Mouse (Mus musculus) bone marrow macrophage, adult 2 months (primary cell): ENCODE results near the gene Dqx1. TPM values are rescaled to one million over a fixed set of nuclear protein-coding genes. Genes with fewer than 3 reads are reported as not detected.
A peak's percentile ranks its signal among the peaks of the same experiment; 100 is the strongest.

ENCODE experiments used
- H3K27ac ChIP-seq: 2 replicates; pipeline ENCODE4 v1.5.1; 2012; ENCODE audit warnings: low read depth, low read length; ENCODE audit not compliant: insufficient read depth
- H3K4me1 ChIP-seq: 2 replicates; pipeline ENCODE4 v1.6.1; 2012; ENCODE audit warnings: low read length; ENCODE audit not compliant: control insufficient read depth, insufficient read depth
- H3K4me3 ChIP-seq: 2 replicates; pipeline ENCODE4 v1.5.1; 2012; ENCODE audit warnings: mild to moderate bottlenecking, low read length, moderate library complexity; ENCODE audit not compliant: insufficient read depth
- CTCF ChIP-seq: IDR thresholded peaks from 2 replicates; pipeline ENCODE4 v1.5.1; 2012; ENCODE audit warnings: low read depth, mild to moderate bottlenecking, low read length, moderate library complexity
- POLR2A ChIP-seq: IDR thresholded peaks from 2 replicates; pipeline ENCODE4 v1.6.1; 2012; ENCODE audit warnings: mild to moderate bottlenecking, low read depth, low read length, borderline replicate concordance
- polyA plus RNA-seq: library from polyadenylated mRNA; stranded (reverse); fragments of >200 nt; gene quantifications from 2 replicates; pipeline ENCODE4 v1.2.4, GENCODE M21; 2012; ENCODE audit not compliant: missing spikeins, insufficient read depth, insufficient read length

The Dqx1 gene
- 0.83 and 1.6 TPM in 2 replicates for polyA plus RNA-seq

- no peak within 1 kb of the TSS for H3K4me3 ChIP-seq
- no peak within 1 kb of the TSS for H3K27ac ChIP-seq
- H3K4me1 ChIP-seq = no peaks in the 10 kb centered on the region
- no peak for TF ChIP-seq POLR2A
- TF ChIP-seq CTCF = no peak
Observed at GRCm38 (mm10) chr6:83057790-83058189, at the start of gene Dqx1. Dqx1 (plus strand) TSS chr6:83057844.

DNA sequence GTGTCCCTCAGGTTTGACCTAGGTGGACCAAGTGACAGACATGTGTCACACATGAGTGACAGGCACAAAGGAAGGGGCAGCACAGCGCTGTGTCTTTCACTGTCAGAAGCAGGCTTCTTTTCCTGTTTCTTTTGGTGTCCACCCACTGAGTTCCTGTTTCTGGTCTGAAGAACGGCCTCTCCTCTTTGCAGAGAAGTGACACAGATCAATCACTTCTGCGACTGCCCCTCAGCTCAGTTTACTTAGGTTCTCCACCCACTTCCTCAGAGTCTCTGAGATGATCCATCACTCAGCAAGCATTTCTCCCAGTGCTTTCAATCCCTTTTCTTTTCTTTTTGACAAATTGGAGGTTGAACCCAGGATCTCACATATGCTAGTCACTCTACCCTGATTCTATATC lies 49.0 kb upstream of the Dqx1 start:
- peaks cover 68% of the 10 kb centered on the region for H3K4me1 ChIP-seq
- H3K4me3 ChIP-seq = peak overlapping the region; percentile 24
- peak overlapping the region; percentile 80 for H3K27ac ChIP-seq
- TF ChIP-seq POLR2A (no peak), CTCF (no peak)

DNA sequence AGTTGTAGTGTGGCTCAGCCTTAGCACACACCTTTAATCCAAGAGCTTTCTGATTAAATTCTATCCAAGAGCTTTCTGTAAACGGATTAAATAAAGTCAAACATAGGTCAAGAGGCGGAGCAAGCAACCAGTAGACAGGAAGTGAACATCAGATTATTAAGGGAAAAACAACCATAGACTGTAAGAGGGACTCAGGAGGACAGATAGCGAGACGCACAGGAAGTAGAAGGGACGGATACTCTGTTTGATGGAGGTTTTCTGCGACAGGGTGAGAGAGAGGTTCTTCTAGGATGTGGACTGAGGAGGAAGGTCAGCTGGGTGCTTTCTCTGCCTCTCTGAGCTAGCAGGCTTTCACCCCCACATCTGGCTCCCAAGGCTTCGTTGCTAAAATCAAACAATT lies 47.6 kb upstream of the Dqx1 start:
- Histone ChIP-seq H3K4me1 (peaks cover 77% of the 10 kb centered on the region), H3K4me3 (peak overlapping the region; percentile 11; the same call in 1 of the 2 replicates), H3K27ac (peak overlapping the region; percentile 25)
- no peak for TF ChIP-seq CTCF
- no peak for TF ChIP-seq POLR2A

DNA sequence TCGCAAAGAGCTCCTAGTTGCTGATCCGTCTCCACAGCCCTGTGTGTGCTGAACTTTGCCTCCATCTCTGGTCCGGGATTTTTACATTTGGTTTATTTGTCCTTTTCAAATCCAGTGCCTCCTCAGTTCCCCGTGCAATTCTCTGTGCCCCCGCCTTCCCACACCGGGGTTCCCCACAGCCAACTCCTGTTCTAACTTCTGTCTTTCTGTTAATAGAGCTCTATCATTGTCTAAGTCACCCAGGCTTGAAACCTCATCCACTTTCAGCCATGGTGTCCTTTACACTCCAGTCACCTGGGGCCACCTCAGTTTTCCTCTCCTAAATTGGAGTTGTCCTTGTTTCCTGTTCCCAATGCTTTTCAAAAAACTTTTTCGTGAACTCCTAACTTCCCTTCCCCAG lies 46.4 kb upstream of the Dqx1 start:
- H3K4me1 ChIP-seq = peaks cover 65% of the 10 kb centered on the region
- TF ChIP-seq CTCF (no peak), POLR2A (no peak)
- H3K4me3 ChIP-seq = no peak overlapping the region
- no peak overlapping the region for H3K27ac ChIP-seq

DNA sequence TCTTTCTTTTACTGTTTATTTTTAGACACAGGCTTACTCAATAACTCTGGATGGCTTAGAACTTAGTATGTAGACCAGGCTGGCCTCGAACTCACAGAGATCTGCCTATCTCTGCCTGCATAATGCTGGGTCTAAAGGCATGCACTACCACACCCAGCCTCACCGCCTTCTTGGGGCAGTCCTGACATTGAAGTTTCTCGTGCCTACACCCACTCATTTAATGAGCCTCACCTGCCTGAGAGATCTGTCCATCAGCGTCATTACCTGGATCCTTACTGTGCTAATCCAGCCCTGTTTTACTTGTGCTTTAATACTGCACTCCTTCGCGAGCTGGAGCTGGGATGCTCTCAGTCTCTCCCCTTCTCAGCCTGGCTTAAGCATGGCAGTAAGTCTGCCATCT lies 45.9 kb upstream of the Dqx1 start:
- Histone ChIP-seq H3K27ac (no peak overlapping the region), H3K4me1 (peaks cover 64% of the 10 kb centered on the region), H3K4me3 (no peak overlapping the region)
- TF ChIP-seq CTCF (no peak), POLR2A (no peak)

DNA sequence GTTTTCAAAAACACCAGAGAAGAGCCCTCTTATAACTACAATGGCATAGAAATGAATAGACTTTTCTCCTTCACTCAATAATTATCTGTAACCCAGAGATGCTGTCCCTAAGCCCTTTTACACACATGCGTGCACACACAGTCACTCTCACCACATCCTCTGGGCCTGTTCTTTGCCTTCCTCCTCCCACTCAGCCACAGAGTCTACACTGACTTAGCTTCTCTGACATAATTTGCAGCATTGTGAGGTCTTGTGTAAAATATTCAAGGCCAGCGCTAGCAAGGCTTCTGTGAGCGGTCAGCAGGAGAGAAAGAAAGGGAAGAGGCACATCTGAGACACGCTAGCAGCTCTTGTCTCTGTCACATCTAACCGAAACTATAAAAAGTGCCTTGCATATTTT lies 44.2 kb upstream of the Dqx1 start:
- TF ChIP-seq POLR2A (no peak), CTCF (no peak)
- H3K27ac ChIP-seq = peak overlapping the region; percentile 28
- H3K4me3 ChIP-seq = no peak overlapping the region
- H3K4me1 ChIP-seq = peaks cover 54% of the 10 kb centered on the region

- TF ChIP-seq POLR2A (no peak), CTCF (no peak)
- no peak overlapping the region for H3K4me3 ChIP-seq
- peaks cover 45% of the 10 kb centered on the region for H3K4me1 ChIP-seq
- H3K27ac ChIP-seq = no peak overlapping the region; the same call in 1 of the 2 replicates
Observed at GRCm38 (mm10) chr6:83014482-83015466, 42.9 kb upstream of the Dqx1 start.

GRCm38 (mm10) chr6:83015749-83016148 lies 41.9 kb upstream of the Dqx1 start:
- Histone ChIP-seq H3K27ac (no peak overlapping the region), H3K4me1 (peaks cover 38% of the 10 kb centered on the region), H3K4me3 (no peak overlapping the region)
- TF ChIP-seq CTCF (no peak), POLR2A (no peak)

GRCm38 (mm10) chr6:83017190-83017589 lies 40.5 kb upstream of the Dqx1 start:
- peak overlapping the region; percentile 88 for H3K27ac ChIP-seq

DNA sequence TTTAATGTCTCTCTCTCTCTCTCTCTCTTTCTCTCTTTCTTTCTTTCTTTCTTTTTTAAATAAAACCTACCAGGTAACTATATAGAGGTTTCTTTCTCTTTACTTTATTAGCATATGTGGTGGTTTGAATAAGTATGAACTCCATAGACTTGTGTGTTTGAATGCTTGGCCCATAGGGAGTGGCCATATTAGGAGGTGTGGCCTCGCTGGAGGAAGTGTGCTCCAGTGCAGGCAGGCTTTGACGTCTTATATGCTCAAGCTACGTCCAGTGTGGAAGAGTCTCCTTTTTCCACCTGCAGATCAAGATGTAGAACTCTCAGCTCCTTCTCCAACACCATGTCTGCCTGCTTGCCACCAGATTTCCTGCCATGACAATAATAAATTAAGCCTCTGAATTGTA lies 38.6 kb upstream of the Dqx1 start:
- H3K4me1 ChIP-seq = peaks cover 28% of the 10 kb centered on the region
- H3K4me3 ChIP-seq = no peak overlapping the region
- no peak for TF ChIP-seq CTCF
- TF ChIP-seq POLR2A = no peak
- no peak overlapping the region for H3K27ac ChIP-seq

More at GRCm38 (mm10) chr6:83017190-83017589, 40.5 kb upstream of the Dqx1 start:
- TF ChIP-seq CTCF = no peak
- TF ChIP-seq POLR2A = no peak
- peak overlapping the region; percentile 28; the same call in 1 of the 2 replicates for H3K4me3 ChIP-seq
- peaks cover 36% of the 10 kb centered on the region for H3K4me1 ChIP-seq
